Mouse (Mus musculus): ENCODE measurements around the gene Mogat2.

The Mogat2 gene

GRCm38 (mm10) chr7:99238417-99238816, at the start of gene Mogat2:
Gene Mogat2, minus strand, starts transcription at chr7:99238619.
- no peak for DNase-seq

GRCm38 (mm10) chr7:99287287-99287686, 48.9 kb upstream of the Mogat2 start:
- DNase-seq: peak; percentile 83 to 89

DNA sequence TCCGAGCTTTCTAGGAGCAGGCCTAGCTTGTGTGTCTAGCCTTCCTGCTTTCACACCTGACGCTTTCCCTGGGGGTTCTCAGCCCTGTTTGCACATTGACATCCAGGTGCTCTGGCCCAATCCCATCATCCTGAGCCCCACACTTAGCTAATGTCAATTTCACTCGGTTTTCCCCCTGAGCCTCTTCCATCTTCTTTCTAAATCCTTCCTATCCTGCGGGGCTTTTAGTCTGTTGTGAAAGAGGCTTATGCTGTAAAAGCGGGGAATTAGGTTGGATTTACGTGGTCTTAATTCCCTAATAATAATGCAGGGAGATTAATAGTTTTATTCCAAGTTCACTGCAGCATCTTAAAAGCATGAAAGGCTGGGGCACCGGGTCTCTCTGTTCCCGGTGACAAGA, 41.2 kb upstream of the Mogat2 start:
- DNase-seq: no peak

DNA sequence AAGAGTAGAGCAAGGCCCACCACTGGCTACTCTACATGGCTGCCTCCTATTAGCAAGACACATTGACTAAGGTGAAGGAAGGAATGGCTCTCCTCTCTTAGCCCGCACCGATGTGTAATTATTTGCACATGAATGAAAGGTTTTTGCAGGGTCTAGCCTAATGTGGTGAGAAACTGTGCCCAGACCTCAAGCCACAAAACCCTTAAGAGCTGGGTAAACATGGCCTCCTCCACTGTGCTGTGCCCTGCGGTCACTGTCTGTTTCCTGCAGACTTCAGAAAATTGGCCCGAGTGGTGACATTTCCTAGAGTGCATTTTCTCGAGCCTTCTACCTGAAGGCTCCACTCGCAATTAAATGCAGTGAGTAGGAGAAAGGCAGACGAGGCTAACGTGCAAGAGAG, 39.9 kb upstream of the Mogat2 start:
- DNase-seq: no peak

GRCm38 (mm10) chr7:99276679-99277078, 38.3 kb upstream of the Mogat2 start:
- no peak for DNase-seq

GRCm38 (mm10) chr7:99275131-99275530, 36.7 kb upstream of the Mogat2 start:
- DNase-seq: no peak

DNA sequence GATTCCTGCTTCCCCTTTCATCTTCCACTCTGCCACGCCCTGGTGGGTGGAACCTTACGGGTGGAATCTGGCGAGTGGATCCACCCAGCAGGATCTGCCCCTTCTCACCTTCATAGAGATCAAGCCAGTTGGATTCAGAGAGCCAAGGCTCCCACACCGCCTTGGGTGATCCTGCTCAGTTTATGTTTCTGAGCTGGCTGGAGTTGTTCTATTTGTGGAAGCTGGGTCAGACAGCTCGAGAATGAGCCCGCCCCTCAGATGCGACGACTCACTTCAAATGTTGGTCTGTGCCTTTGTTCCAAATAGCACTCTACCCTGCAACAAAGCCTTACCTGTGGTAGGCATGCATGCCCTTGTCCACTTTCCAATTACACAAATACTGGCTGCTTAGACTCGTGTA, 33.2 kb upstream of the Mogat2 start:
- peak; percentile 38 to 48 for DNase-seq

- DNase-seq: peak; percentile 38 to 47
Measured at GRCm38 (mm10) chr7:99268951-99269945, 30.8 kb upstream of the Mogat2 start.

- no peak for DNase-seq
Measured at GRCm38 (mm10) chr7:99268506-99268900, 30.1 kb upstream of the Mogat2 start.

- peak; percentile 81 to 87 for DNase-seq
Measured at GRCm38 (mm10) chr7:99267897-99268505, 29.6 kb upstream of the Mogat2 start.

DNA sequence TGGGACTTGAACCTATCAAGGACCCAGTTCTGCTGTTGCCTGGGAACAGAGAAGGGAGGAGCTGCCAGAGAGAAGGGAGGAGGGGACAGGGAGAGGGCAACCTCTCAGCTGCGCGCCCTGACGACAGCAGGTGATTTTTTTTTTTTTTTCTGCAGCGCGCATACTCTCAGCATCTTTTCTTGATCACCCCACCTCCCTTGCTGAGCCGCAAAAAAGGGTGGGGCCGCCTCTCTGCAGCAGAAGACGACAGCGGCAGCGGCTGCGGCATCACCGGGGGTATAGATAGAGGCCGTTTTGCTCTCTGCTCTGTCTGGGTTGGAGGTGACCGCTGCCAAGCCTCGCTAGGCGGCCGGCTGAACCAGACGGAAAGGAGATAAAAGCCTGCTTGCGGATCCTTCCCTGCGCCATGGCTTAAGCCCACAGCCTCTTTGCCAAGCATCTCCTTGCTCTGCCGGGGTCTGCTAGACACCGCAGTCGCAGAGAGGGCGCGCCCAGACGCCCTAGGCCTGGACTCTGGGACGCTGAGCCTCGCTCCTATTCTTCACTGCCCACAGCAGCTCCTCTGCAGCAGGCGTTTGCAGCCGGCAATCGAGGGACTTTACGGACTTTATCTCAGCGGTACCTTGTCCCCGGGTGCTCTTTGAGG, 29.0 kb upstream of the Mogat2 start, which contains the start of gene Map6:
Map6 (plus strand) TSS at position 197 of the 646 bp plus-strand sequence.
- peak; percentile 78 to 83 for DNase-seq

- no peak for DNase-seq
Measured at GRCm38 (mm10) chr7:99264597-99264996, 26.2 kb upstream of the Mogat2 start.

DNA sequence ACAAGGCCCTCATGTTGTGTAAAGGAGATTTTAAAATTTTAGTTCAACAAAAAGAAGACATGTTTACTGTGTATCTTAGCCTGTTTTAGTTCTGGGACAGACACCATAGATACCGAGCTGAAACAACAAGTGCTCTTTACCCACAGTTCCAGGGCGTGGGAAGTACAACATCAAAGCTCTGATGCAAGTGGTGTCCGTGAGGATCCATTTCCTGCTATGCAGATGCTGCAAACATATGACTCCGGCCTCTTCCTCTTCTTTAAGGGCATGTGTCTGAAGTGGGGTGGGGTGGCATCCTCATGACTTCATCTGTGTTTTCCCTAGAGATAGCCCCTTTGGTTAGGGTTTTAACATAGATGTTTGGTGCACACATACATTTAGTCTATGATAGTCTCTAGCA, 25.1 kb upstream of the Mogat2 start:
- no peak for DNase-seq

GRCm38 (mm10) chr7:99261900-99262299, 23.5 kb upstream of the Mogat2 start:
- DNase-seq: no peak

- no peak for DNase-seq
Measured at GRCm38 (mm10) chr7:99255006-99255405, 16.6 kb upstream of the Mogat2 start.

DNA sequence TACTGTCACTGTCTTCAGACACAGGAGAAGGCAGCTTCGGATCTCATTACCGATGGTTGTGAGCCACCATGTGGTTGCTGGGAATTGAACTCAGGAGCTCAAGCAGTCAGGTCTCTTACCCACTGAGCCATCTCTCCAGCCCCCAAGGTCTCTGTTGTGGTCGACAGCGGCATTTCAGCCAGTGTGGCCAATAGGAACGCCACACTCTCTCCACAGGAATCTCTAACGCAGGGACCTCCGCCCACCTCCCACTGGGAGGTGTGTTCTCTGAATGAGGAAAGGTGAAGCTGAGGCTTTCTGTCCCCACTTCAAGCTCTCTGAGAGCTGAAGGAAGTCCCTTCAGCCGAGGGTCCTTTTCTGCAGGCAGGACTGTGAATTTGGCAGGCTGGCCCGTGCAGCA, 12.0 kb upstream of the Mogat2 start:
- DNase-seq: no peak

- peak; percentile 65 to 71 for DNase-seq
Measured at GRCm38 (mm10) chr7:99249582-99249911, 11.1 kb upstream of the Mogat2 start.

- peak in 1 of 2 experiments; percentile 19 for DNase-seq
Measured at GRCm38 (mm10) chr7:99248906-99249581, 10.6 kb upstream of the Mogat2 start.

DNA sequence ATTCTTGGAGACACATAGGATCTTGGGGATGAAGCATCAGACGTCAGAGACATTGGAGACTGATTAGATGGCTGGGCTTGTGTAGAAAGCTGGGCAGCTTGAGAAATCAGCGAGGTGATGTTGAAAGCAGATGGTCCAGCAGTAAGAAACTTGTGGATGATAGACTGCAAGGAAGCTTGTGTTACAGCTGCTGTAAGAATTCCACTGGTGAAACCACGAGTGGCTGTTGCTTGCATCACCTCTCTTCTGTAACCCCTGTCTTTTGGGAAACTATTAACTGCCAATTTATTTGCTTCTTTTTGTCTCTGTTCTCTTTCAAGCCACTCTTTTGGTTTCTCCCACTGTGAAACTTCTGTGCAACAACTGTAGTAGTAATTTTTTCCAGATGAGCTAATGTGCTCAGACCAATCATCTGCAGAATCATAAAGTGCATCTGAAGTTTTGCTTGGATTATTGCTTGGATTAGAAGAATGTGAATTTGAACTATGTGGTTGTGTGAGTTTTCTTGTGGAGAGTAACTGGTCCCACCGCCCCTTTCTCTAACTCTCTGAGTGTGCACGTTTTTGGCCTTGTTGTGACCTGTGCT, 9.8 kb upstream of the Mogat2 start:
- DNase-seq: no peak

- no peak for DNase-seq
Measured at GRCm38 (mm10) chr7:99242097-99242496, 3.7 kb upstream of the Mogat2 start.

DNA sequence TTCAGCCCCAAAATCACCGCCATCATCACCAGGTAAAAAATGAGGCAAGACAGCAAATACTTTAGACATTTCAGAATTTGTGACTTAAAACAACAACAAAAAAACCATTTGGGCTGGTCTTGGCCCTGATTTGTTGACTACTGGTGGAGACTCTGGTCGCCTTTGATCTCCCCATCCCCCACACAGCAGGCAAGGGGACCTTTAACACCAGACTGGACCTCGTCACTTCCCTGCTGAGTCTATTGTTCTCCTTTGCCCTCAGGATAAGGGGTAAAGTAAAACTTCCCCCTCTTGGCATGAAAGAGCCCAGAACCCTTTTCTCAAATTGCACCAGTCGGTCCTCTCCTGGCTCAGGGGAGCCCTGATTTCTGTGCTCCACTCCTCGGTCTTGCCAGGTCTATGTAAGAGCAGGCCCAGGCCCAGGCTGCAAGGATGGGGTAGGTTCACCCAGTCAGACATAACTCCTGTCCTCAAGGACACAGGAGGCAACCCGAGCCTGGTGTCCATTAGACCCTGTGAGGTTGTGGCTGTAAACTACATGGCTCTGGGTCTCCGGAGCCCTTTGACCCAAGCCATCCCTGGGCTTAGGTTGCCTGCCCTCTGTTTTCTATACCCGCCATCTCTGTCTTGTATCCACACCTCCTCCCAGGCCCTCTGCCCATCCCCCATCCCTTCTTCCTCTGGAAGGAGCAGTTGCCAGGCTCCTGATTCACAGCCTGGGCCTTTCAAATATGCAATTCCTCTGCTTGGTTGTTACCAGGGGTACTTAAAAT, 1.3 kb downstream of the Mogat2 start:
- DNase-seq: no peak

DNA sequence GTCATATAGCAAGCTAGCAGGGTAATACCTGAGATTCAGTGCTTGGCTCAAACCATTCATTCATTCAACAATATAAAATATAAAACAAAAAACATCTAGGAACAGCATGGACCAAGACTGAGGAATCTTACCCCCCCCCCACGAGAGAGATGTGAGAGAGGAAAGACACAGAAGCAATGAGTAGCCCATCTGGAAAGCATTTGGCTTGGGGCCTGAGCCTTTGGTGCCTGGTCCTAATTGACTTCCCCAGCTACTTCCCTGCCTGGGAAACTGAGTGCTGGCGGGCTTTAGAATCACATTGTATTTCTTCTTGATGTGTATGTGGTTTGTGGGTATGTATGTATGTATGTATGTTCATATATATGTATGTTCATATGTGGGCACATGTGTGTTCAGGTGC, 2.8 kb downstream of the Mogat2 start:
- no peak for DNase-seq
